Mouse (Mus musculus): ENCODE measurements around the gene Rbm20. TPM values are rescaled to one million over a fixed set of nuclear protein-coding genes. Genes with fewer than 3 reads are reported as not detected.
"Not testable (repeated sequence)": the region's sequence is repeated elsewhere in the genome, so short reads cannot be mapped to it uniquely, and the experiment has no call there.

Gene Rbm20
- 1 to 10 TPM; 2.3 to 3.3 TPM for total RNA-seq (2021)
- long read RNA-seq, experiment 1, partial matches to known transcripts = 3 of 7 reads
- long read RNA-seq, experiment 1, other reads (novel, unspliced or antisense) = 4 of 7 reads
- long read RNA-seq, experiment 2, partial matches to known transcripts = 1 of 3 reads
- long read RNA-seq, experiment 2, other reads (novel, unspliced or antisense) = 2 of 3 reads

- peak within 1 kb of the TSS; percentile 46; the same call in 1 of the 2 replicates for H3K27ac ChIP-seq
- H3K4me3 ChIP-seq = peak within 1 kb of the TSS; percentile 70
- no peak for TF ChIP-seq CTCF (conservative IDR thresholded peaks at IDR 0.05)
- DNase-seq (ENCODE audit: low spot score in 2 of 2) = peak; percentile 7 to 25
These were observed at the start of gene Rbm20 for GRCm38 (mm10) chr19:53676718-53677634. Gene Rbm20 (plus strand): TSS chr19:53677306.

- Histone ChIP-seq H3K4me3 (no peak overlapping the region), H3K27ac (no peak overlapping the region)
- no peak for DNase-seq (ENCODE audit: low spot score in 2 of 2)
- TF ChIP-seq CTCF (conservative IDR thresholded peaks at IDR 0.05) = peak; percentile 72
These were observed 39.1 kb upstream of the Rbm20 start for GRCm38 (mm10) chr19:53638041-53638440.

GRCm38 (mm10) chr19:53638727-53639126 is 38.4 kb upstream of the Rbm20 start:
- no peak for DNase-seq (ENCODE audit: low spot score in 2 of 2)
- Histone ChIP-seq H3K27ac (no peak overlapping the region), H3K4me3 (no peak overlapping the region)
- TF ChIP-seq CTCF (conservative IDR thresholded peaks at IDR 0.05) = peak; percentile 37

GRCm38 (mm10) chr19:53644020-53644595 is 33.0 kb upstream of the Rbm20 start:
- Histone ChIP-seq H3K4me3 (no peak overlapping the region), H3K27ac (no peak overlapping the region)
- TF ChIP-seq CTCF (conservative IDR thresholded peaks at IDR 0.05) = peak; percentile 60
- no peak for DNase-seq (ENCODE audit: low spot score in 2 of 2)

GRCm38 (mm10) chr19:53647301-53647700 is 29.8 kb upstream of the Rbm20 start:
- Histone ChIP-seq H3K4me3 (no peak overlapping the region), H3K27ac (no peak overlapping the region)
- DNase-seq (ENCODE audit: low spot score in 2 of 2) = no peak
- TF ChIP-seq CTCF (conservative IDR thresholded peaks at IDR 0.05) = no peak

GRCm38 (mm10) chr19:53648056-53648455 is 29.1 kb upstream of the Rbm20 start:
- peak; percentile 42 for TF ChIP-seq CTCF (conservative IDR thresholded peaks at IDR 0.05)
- no peak overlapping the region for H3K4me3 ChIP-seq
- H3K27ac ChIP-seq = no peak overlapping the region
- no peak for DNase-seq (ENCODE audit: low spot score in 2 of 2)

- peak; percentile 71 to 83 for DNase-seq (ENCODE audit: low spot score in 2 of 2)
- 0 out of 2 replicates have a peak overlapping the region, but pooled peaks have one; percentile 28 for H3K27ac ChIP-seq
- peak; percentile 92 for TF ChIP-seq CTCF (conservative IDR thresholded peaks at IDR 0.05)
- peak overlapping the region; percentile 19 for H3K4me3 ChIP-seq
These were observed 28.3 kb upstream of the Rbm20 start for GRCm38 (mm10) chr19:53648802-53649236.

- no peak overlapping the region for H3K4me3 ChIP-seq
- TF ChIP-seq CTCF (conservative IDR thresholded peaks at IDR 0.05) = peak; percentile 46
- 0 out of 2 replicates have a peak overlapping the region, but pooled peaks have one; percentile 28 for H3K27ac ChIP-seq
- DNase-seq (ENCODE audit: low spot score in 2 of 2) = no peak
These were observed 27.7 kb upstream of the Rbm20 start for GRCm38 (mm10) chr19:53649361-53649760.

- H3K4me3 ChIP-seq = no peak overlapping the region
- 0 out of 2 replicates have a peak overlapping the region, but pooled peaks have one; percentile 28 for H3K27ac ChIP-seq
- no peak for TF ChIP-seq CTCF (conservative IDR thresholded peaks at IDR 0.05)
- peak in 1 of 2 experiments; percentile 14 for DNase-seq (ENCODE audit: low spot score in 2 of 2)
These were observed 27.3 kb upstream of the Rbm20 start for GRCm38 (mm10) chr19:53649802-53650201.

GRCm38 (mm10) chr19:53650921-53651320 is 26.2 kb upstream of the Rbm20 start:
- H3K4me3 ChIP-seq = no peak overlapping the region
- no peak for TF ChIP-seq CTCF (conservative IDR thresholded peaks at IDR 0.05)
- no peak for DNase-seq (ENCODE audit: low spot score in 2 of 2)
- H3K27ac ChIP-seq = no peak overlapping the region

- Histone ChIP-seq H3K4me3 (no peak overlapping the region), H3K27ac (no peak overlapping the region)
- no peak for DNase-seq (ENCODE audit: low spot score in 2 of 2)
- TF ChIP-seq CTCF (conservative IDR thresholded peaks at IDR 0.05) = no peak
These were observed 24.8 kb upstream of the Rbm20 start for GRCm38 (mm10) chr19:53652267-53652666.

GRCm38 (mm10) chr19:53653624-53654467 is 23.3 kb upstream of the Rbm20 start:
- no peak overlapping the region for H3K4me3 ChIP-seq
- H3K27ac ChIP-seq = no peak overlapping the region
- DNase-seq (ENCODE audit: low spot score in 2 of 2) = no peak
- TF ChIP-seq CTCF (conservative IDR thresholded peaks at IDR 0.05) = no peak

GRCm38 (mm10) chr19:53656443-53656842 is 20.7 kb upstream of the Rbm20 start:
- H3K4me3 ChIP-seq; DNase-seq (ENCODE audit: low spot score in 2 of 2); H3K27ac ChIP-seq: not testable (repeated sequence)
